Mouse (Mus musculus) lung, embryonic 16.5 days (tissue): ENCODE measurements around the gene Slc25a26. TPM values are rescaled to one million over a fixed set of nuclear protein-coding genes. Genes with fewer than 3 reads are reported as not detected.
"Not testable (repeated sequence)": the region's sequence is repeated elsewhere in the genome, so short reads cannot be mapped to it uniquely, and the experiment has no call there.

Source experiments
- ATAC-seq: fragments of 200-750 bp; cut with Nextera tagmentation; 2 replicates; pipeline ENCODE4 v1.8.0; 2017; ENCODE audit warnings: low read depth, mild to moderate bottlenecking, moderate library complexity
- H3K27ac ChIP-seq: fragments of 300-500 bp; sonication (generic); 2 replicates; pipeline ENCODE4 v1.5.1; 2014; ENCODE audit warnings: mild to moderate bottlenecking, control low read depth, low read length
- H3K27me3 ChIP-seq: fragments of 300-500 bp; sonication (generic); 2 replicates; pipeline ENCODE4 v1.6.1; 2014; ENCODE audit warnings: low read depth, low read length, mixed read lengths; ENCODE audit not compliant: control insufficient read depth, insufficient read depth
- H3K36me3 ChIP-seq: fragments of 300-500 bp; sonication (generic); 2 replicates; pipeline ENCODE4 v1.6.1; 2014; ENCODE audit warnings: low read length; ENCODE audit not compliant: control insufficient read depth, insufficient read depth
- H3K4me1 ChIP-seq: fragments of 300-500 bp; sonication (generic); replicated peaks from 2 replicates; pipeline ENCODE4 v1.6.1; 2014; ENCODE audit warnings: low read length, mixed read lengths; ENCODE audit not compliant: control insufficient read depth, insufficient read depth
- H3K4me2 ChIP-seq: fragments of 300-500 bp; sonication (generic); 2 replicates; pipeline ENCODE4 v1.6.1; 2014; ENCODE audit warnings: low read depth, low read length, control low read depth
- H3K4me3 ChIP-seq: fragments of 300-500 bp; sonication (generic); 2 replicates; pipeline ENCODE4 v1.5.1; 2014; ENCODE audit warnings: mild to moderate bottlenecking, low read length, control low read depth
- H3K9ac ChIP-seq: fragments of 300-500 bp; sonication (generic); 2 replicates; pipeline ENCODE4 v1.6.1; 2014; ENCODE audit warnings: low read length, control low read depth
- H3K9me3 ChIP-seq: fragments of 300-500 bp; sonication (generic); 2 replicates; pipeline ENCODE4 v1.6.1; 2016; ENCODE audit warnings: low read length; ENCODE audit not compliant: control insufficient read depth
- WGBS: fragments of 180-500 bp; shearing (Covaris S2); extraction: QIAGEN DNeasy Blood & Tissue Kit; methylation state at CpG from one replicate; pipeline ENCODE4 v1.1.7; 2014; 5-methylcytosine and 5-hydroxymethylcytosine counted together
- polyA plus RNA-seq: library from polyadenylated mRNA; unstranded; fragments of >200 nt; fragmentation: Nextera tagmentation; extraction: Ambion mirVana; gene quantifications from 2 replicates; pipeline ENCODE4 v1.2.1, GENCODE M21; 2015

The Slc25a26 gene
- polyA plus RNA-seq, 1 experiment from 2014 or later: 8.3 TPM

GRCm38 (mm10) chr6:94543902-94544840 lies 44.0 kb downstream of the Slc25a26 start:
- 0 out of 2 replicates have a peak, but pooled peaks have one; percentile 34 for ATAC-seq
- Histone ChIP-seq H3K4me2 (no peak overlapping the region), H3K36me3 (no peaks in the 10 kb centered on the region), H3K9me3 (no peaks in the 10 kb centered on the region), H3K4me1 (no peaks in the 10 kb centered on the region), H3K9ac (no peak overlapping the region), H3K4me3 (no peak overlapping the region), H3K27me3 (no peaks in the 10 kb centered on the region), H3K27ac (no peak overlapping the region)
- WGBS: 47% methylated on average over 5 of the region's 5 CpGs

DNA sequence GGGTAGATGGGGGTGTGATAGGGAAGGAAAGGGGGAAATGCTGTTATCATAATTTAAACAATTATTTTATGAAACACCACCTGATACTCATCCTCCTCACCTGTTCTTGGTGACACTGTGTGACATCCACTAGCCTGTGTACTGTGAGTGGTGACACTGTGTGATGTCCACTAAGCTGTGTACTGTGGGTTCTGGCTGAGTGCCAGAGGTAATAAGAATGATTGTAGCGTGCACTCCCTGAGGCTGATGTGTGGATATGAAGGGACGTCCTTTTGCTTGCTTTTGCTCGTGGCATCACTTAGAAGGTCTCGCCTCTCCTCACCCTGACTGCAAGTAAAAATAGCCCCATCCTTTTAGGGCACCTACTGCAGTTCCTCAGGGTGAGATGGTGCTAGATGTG lies 47.1 kb downstream of the Slc25a26 start:
- Histone ChIP-seq H3K9ac (no peak overlapping the region), H3K4me3 (no peak overlapping the region), H3K27ac (no peak overlapping the region), H3K9me3 (peaks cover 5% of the 10 kb centered on the region), H3K36me3 (no peaks in the 10 kb centered on the region), H3K4me2 (no peak overlapping the region), H3K4me1 (no peaks in the 10 kb centered on the region), H3K27me3 (no peaks in the 10 kb centered on the region)
- 38% methylated on average over 4 of the region's 4 CpGs for WGBS
- no peak for ATAC-seq

GRCm38 (mm10) chr6:94550298-94550697 lies 50.2 kb downstream of the Slc25a26 start:
- no peaks in the 10 kb centered on the region for H3K4me1 ChIP-seq
- no peak overlapping the region for H3K4me2 ChIP-seq
- no peak overlapping the region for H3K9ac ChIP-seq
- H3K27me3 ChIP-seq: no peaks in the 10 kb centered on the region
- WGBS: 76% methylated on average over 6 of the region's 6 CpGs
- no peak for ATAC-seq
- H3K27ac ChIP-seq: no peak overlapping the region
- peaks cover 5% of the 10 kb centered on the region for H3K9me3 ChIP-seq
- no peaks in the 10 kb centered on the region for H3K36me3 ChIP-seq
- no peak overlapping the region for H3K4me3 ChIP-seq

DNA sequence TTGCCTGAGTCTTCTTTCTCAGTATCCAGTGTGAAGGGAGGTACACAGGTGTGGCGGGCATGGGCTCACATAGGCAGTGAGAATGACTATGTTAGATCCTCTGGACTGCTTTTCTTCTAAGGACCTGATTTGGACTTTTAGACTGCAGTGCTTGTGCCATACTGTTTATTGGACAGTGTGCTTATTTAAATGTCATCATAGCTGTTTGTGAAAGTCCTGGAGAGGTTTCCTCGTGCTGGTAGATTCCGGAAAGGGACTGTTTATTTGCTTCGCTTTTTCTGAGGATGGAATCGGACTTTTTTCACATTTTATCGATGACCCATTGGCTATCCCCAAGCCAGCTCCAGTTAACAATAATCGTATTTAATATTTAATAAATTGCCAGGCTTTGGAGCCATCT lies 50.7 kb downstream of the Slc25a26 start:
- Histone ChIP-seq H3K4me1 (no peaks in the 10 kb centered on the region), H3K27ac (no peak overlapping the region), H3K4me2 (no peak overlapping the region), H3K36me3 (no peaks in the 10 kb centered on the region), H3K4me3 (no peak overlapping the region), H3K27me3 (no peaks in the 10 kb centered on the region), H3K9ac (no peak overlapping the region), H3K9me3 (peaks cover 5% of the 10 kb centered on the region)
- no peak for ATAC-seq
- WGBS: 80% methylated on average over 7 of the region's 7 CpGs

DNA sequence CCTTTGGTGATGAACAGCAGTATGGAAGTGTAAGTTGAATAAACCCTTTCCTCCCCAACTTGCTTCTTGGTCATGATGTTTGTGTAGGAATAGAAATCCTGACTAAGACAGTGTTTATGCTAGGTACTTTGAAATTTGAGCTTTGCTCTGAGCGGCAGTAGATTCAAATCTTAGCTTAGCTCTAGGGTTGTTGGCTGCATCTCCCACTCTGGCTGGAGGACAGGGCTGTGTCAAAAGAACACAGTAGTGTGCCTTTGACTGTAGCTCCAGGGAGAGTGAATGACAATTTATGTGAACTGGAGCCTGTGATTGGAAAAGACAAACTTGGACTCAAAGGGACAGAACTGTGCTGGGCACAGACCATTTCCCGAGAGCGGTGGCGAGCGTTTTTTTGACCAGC lies 53.0 kb downstream of the Slc25a26 start:
- no peak overlapping the region for H3K27ac ChIP-seq
- ATAC-seq: no peak
- 91% methylated on average over 5 of the region's 5 CpGs for WGBS

GRCm38 (mm10) chr6:94558603-94559002 lies 58.5 kb downstream of the Slc25a26 start:
- H3K4me1 ChIP-seq, H3K9me3 ChIP-seq, H3K27ac ChIP-seq, H3K4me2 ChIP-seq, H3K27me3 ChIP-seq, ATAC-seq, H3K9ac ChIP-seq, H3K4me3 ChIP-seq, H3K36me3 ChIP-seq: not testable (repeated sequence)
- 61% methylated on average over 1 of the region's 1 CpGs for WGBS

More for the DNA sequence above, 53.0 kb downstream of the Slc25a26 start:
- H3K27me3 ChIP-seq: no peaks in the 10 kb centered on the region
- H3K4me3 ChIP-seq: no peak overlapping the region
- no peak overlapping the region for H3K9ac ChIP-seq
- H3K4me2 ChIP-seq: no peak overlapping the region
- peaks cover 5% of the 10 kb centered on the region for H3K9me3 ChIP-seq
- H3K4me1 ChIP-seq: no peaks in the 10 kb centered on the region
- H3K36me3 ChIP-seq: no peaks in the 10 kb centered on the region

- H3K4me1 ChIP-seq: no peaks in the 10 kb centered on the region; the same call in 1 of the 2 replicates
- no peak overlapping the region for H3K4me3 ChIP-seq
- H3K27ac ChIP-seq: no peak overlapping the region
- H3K9ac ChIP-seq: no peak overlapping the region
- H3K9me3 ChIP-seq: no peaks in the 10 kb centered on the region
- 80% methylated on average over 1 of the region's 1 CpGs for WGBS
- H3K27me3 ChIP-seq: no peaks in the 10 kb centered on the region
- H3K4me2 ChIP-seq: no peak overlapping the region
- no peak for ATAC-seq
- H3K36me3 ChIP-seq: no peaks in the 10 kb centered on the region
These were observed 60.8 kb downstream of the Slc25a26 start for GRCm38 (mm10) chr6:94560896-94561295.

- Histone ChIP-seq H3K27ac (no peak overlapping the region), H3K4me3 (no peak overlapping the region), H3K27me3 (no peaks in the 10 kb centered on the region), H3K9me3 (no peaks in the 10 kb centered on the region), H3K4me1 (no peaks in the 10 kb centered on the region; the same call in 1 of the 2 replicates), H3K36me3 (no peaks in the 10 kb centered on the region), H3K9ac (no peak overlapping the region), H3K4me2 (no peak overlapping the region)
- no peak for ATAC-seq
- WGBS: 33% methylated on average over 1 of the region's 1 CpGs
These were observed 61.2 kb downstream of the Slc25a26 start for GRCm38 (mm10) chr6:94561346-94561745.

DNA sequence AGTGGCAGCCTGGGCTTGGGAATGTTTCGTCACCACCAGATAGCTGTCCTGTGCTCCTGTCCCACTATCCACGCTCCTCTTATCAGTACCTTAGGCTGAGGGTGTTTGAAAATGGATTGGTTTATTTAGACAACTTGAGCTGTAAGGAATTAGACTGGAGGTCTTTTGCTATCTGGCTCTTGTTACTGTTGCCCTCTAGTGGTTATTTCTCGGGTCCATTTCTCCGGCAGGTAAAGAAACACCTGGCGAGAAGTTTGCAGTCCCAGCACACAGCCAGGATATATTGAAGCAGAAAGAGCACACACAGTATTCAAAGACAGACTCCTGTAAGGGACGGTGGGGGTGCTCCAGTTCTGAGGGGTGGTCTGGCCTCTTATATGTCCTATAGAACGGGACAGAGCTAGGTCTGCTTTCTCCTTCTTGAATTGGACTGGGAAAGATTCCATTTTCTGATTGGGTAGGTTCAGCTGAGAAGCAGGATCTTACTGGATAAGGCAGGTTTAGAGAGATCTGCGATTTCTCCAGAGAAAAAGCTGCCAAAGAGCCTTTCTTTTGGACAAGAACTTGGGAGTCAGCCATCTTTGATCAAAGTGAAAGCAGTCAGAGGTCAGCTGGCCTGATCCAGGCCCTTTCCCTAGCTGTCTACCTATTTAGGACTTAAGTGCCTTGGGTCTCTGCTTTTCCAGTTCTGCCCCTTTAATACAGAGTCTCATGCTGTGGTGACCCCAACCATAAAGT lies 63.2 kb downstream of the Slc25a26 start:
- 27% methylated on average over 8 of the region's 8 CpGs for WGBS
- Histone ChIP-seq H3K9ac (no peak overlapping the region), H3K27ac (no peak overlapping the region), H3K36me3 (no peaks in the 10 kb centered on the region), H3K27me3 (no peaks in the 10 kb centered on the region), H3K4me2 (no peak overlapping the region), H3K4me1 (no peaks in the 10 kb centered on the region; the same call in 1 of the 2 replicates), H3K9me3 (no peaks in the 10 kb centered on the region), H3K4me3 (no peak overlapping the region)
- no peak for ATAC-seq
